Mouse (Mus musculus): ENCODE results near the gene Ccdc9b.

DNA sequence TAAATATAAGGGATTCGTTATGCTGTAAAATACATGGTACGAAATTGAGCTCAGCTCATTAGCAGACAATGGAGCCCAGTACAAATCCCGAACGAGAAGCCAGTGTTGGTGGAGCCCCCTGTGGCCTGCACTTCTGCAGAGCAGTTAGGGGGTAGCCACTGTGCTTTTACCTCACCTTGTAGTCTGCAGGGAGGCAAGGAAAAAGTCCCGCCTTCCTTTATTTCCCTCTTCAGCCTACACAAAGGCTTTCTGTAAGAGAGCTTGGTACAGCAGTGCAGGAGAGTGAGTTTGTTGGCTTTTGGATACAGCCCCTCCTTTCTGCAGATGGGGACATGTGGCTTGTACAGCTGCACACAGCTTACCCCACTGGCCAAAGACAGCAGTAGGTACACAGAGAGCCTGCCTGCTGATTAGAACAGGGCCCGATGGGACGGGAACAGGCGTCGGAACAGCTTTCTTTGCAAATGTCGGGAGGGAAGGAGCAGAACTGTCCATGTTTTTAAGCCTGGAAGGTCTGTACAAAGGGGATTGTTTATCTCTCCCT is 13.0 kb downstream of the Ccdc9b start:
- 0 out of 2 replicates have a peak, but pooled peaks have one; percentile 4 for TF ChIP-seq CTCF (IDR thresholded peaks at IDR 0.05; ENCODE audit: low read depth)
- TF ChIP-seq EP300 (IDR thresholded peaks at IDR 0.05; ENCODE audit: low read depth): no peak

Measured in heart, postnatal 0 days (tissue).